Mouse (Mus musculus) liver, adult 2 months (tissue): Measurements from ENCODE around the gene Tecpr2. TPM values are rescaled to one million over a fixed set of nuclear protein-coding genes. Genes with fewer than 3 reads are reported as not detected.

ENCODE experiments used
- DNase-seq: peaks from one replicate; pipeline ENCODE4 v3.0.0-alpha.2; 2011; ENCODE audit warnings: low read depth, low spot score; ENCODE audit errors: extremely low read depth
- H3K27ac ChIP-seq: fragments of 200-500 bp; replicated peaks from 2 replicates; pipeline ENCODE4 v1.5.1; 2012; ENCODE audit warnings: low read depth, mild to moderate bottlenecking, control low read depth, inconsistent platforms, low read length; ENCODE audit not compliant: insufficient read depth
- H3K27me3 ChIP-seq: fragments of 200-500 bp; 2 replicates; pipeline ENCODE4 v1.6.1; 2012; ENCODE audit warnings: mild to moderate bottlenecking, moderate library complexity, low read length, inconsistent platforms; ENCODE audit not compliant: control insufficient read depth, insufficient read depth
- H3K36me3 ChIP-seq: fragments of 200-500 bp; 2 replicates; pipeline ENCODE4 v1.6.1; 2012; ENCODE audit warnings: low read length, inconsistent platforms; ENCODE audit not compliant: control insufficient read depth, insufficient read depth
- H3K4me1 ChIP-seq: fragments of 200-500 bp; 2 replicates; pipeline ENCODE4 v1.6.1; 2011; ENCODE audit warnings: low read length; ENCODE audit not compliant: control insufficient read depth, insufficient read depth
- H3K4me3 ChIP-seq: fragments of 200-500 bp; 2 replicates; pipeline ENCODE4 v1.5.1; 2011; ENCODE audit warnings: low read depth, mild to moderate bottlenecking, control low read depth, low read length, moderate library complexity; ENCODE audit not compliant: insufficient read depth
- H3K79me2 ChIP-seq: fragments of 200-500 bp; 2 replicates; pipeline ENCODE4 v1.6.1; 2012; ENCODE audit warnings: inconsistent platforms, mild to moderate bottlenecking, low read length, moderate library complexity; ENCODE audit not compliant: control insufficient read depth, insufficient read depth
- H3K9ac ChIP-seq: fragments of 200-500 bp; 2 replicates; pipeline ENCODE4 v1.6.1; 2012; ENCODE audit warnings: low read depth, mild to moderate bottlenecking, control low read depth, inconsistent platforms, low read length
- CTCF ChIP-seq: fragments of 200-500 bp; IDR thresholded peaks from 2 replicates; pipeline ENCODE4 v1.5.1; 2011; ENCODE audit warnings: low read depth, low read length, control low read depth
- POLR2A ChIP-seq: fragments of 200-500 bp; IDR thresholded peaks from 2 replicates; pipeline ENCODE4 v1.6.1; 2011; ENCODE audit warnings: low read length, control low read depth; ENCODE audit not compliant: insufficient read depth; ENCODE audit errors: extremely low read depth
- WGBS: fragments of 180-500 bp; shearing (Covaris S2); methylation state at CpG from one replicate; pipeline ENCODE4 v1.1.7; 2018; 5-methylcytosine and 5-hydroxymethylcytosine counted together
- polyA plus RNA-seq: library from polyadenylated mRNA; depleted of rRNA; stranded (reverse); fragments of >200 nt; gene quantifications from 2 replicates; pipeline ENCODE4 v1.2.3, GENCODE M21; 2012
- total RNA-seq: library from RNA; depleted of rRNA; stranded (reverse); fragments of >200 nt; gene quantifications from 2 replicates; pipeline ENCODE4 v1.2.3, GENCODE M21; 2014

Gene Tecpr2
- total and polyA plus RNA-seq, 2 experiments: 2.5 to 3.8 TPM

GRCm38 (mm10) chr12:110946216-110946615 lies 57.2 kb downstream of the Tecpr2 start:
- TF ChIP-seq POLR2A (no peak), CTCF (no peak)
- no peaks in the 10 kb centered on the region for H3K4me1 ChIP-seq
- no peak overlapping the region for H3K4me3 ChIP-seq
- 92% methylated on average over 7 of the region's 7 CpGs for WGBS
- H3K79me2 ChIP-seq: no peaks in the 10 kb centered on the region
- H3K27ac ChIP-seq: no peak overlapping the region
- no peak for DNase-seq
- no peak overlapping the region for H3K9ac ChIP-seq
- H3K36me3 ChIP-seq: peaks cover 23% of the 10 kb centered on the region
- no peaks in the 10 kb centered on the region for H3K27me3 ChIP-seq

DNA sequence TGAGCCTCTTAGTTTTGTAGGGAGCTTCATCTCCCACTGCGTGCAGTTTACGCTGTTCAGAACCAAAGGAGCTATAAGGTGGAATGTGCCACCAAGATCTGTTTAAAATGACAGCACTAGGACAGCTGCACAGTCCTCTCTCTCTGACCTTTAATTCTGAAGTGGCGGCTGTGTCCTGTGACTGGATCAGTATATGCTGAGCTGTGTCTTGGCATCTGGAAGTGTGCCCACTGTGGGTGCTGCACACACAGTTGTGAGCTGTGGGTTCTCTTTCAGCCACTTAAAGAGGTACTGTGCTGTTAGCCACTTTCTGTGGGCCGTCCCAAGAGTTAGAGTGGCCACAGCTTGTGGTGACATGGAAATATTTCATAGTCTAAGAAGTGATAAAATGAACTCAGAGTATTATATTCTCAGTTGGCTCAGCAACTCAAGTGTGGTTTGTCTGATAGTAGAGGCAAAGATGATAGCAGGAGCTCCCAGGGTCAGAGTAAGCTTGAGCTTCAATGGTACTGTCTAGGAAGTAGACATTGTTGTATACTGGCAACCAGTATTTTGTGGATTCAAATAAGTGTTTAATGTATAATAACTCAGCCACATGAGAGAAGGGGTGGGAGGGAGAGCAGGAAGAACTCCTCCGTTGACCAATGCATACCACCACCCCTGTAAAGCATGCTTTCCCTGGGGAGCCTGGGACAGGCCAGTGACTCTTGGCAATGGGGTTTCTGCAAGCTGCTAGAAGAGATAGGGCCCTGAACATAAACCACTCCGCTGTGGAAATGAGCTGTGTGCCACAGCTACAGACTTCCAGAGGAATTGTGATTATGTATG lies 59.2 kb downstream of the Tecpr2 start:
- Histone ChIP-seq H3K27me3 (no peaks in the 10 kb centered on the region), H3K27ac (no peak overlapping the region), H3K36me3 (peaks cover 23% of the 10 kb centered on the region), H3K9ac (no peak overlapping the region), H3K4me1 (no peaks in the 10 kb centered on the region), H3K4me3 (no peak overlapping the region), H3K79me2 (no peaks in the 10 kb centered on the region)
- TF ChIP-seq CTCF (no peak), POLR2A (no peak)
- DNase-seq: no peak
- 97% methylated on average over 6 of the region's 6 CpGs for WGBS

DNA sequence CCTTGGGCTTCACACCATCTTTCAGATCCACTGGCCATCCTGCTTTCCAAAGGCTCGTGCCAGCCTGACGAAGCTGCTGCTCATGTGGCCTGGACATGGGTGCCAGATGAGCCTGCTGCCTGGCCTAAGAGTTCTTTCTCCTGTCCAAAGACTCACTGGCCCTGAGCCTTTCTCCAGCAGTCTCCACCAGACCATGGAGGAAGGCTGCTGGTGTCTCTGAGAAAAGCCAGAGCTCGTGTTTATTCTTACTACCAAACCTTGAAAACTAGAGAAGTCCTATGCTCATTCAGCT lies 59.8 kb downstream of the Tecpr2 start:
- Histone ChIP-seq H3K36me3 (peaks cover 19% of the 10 kb centered on the region), H3K9ac (no peak overlapping the region), H3K4me1 (no peaks in the 10 kb centered on the region), H3K4me3 (no peak overlapping the region), H3K27ac (no peak overlapping the region), H3K27me3 (no peaks in the 10 kb centered on the region), H3K79me2 (no peaks in the 10 kb centered on the region)
- WGBS: 92% methylated on average over 3 of the region's 3 CpGs
- no peak for DNase-seq
- no peak for TF ChIP-seq CTCF
- no peak for TF ChIP-seq POLR2A

DNA sequence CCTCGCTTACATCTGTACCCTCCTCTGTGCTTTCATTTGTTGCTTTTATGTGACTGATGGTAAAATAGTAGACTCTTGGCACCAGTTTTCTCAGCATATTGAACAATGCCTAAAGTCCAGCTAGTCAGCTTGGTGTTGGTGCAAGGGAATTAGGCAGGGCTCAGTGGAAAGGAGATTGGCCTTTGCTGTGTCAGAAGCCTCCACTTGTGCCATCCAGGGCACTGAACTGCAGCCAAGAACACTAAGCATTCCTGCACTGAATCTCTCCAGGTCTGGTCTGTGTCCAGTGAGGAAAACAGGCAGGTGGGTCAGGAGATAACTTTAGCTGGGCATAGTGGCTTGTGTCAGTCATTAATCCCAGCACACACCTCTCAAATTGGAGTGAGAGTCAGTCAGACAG lies 60.3 kb downstream of the Tecpr2 start:
- TF ChIP-seq POLR2A (no peak), CTCF (no peak)
- DNase-seq: no peak
- Histone ChIP-seq H3K27me3 (no peaks in the 10 kb centered on the region), H3K4me3 (no peak overlapping the region), H3K79me2 (no peaks in the 10 kb centered on the region), H3K36me3 (peaks cover 19% of the 10 kb centered on the region), H3K9ac (no peak overlapping the region), H3K27ac (no peak overlapping the region), H3K4me1 (no peaks in the 10 kb centered on the region)
- WGBS: 90% methylated on average over 1 of the region's 1 CpGs

- no peaks in the 10 kb centered on the region for H3K27me3 ChIP-seq
- peaks cover 20% of the 10 kb centered on the region for H3K36me3 ChIP-seq
- H3K27ac ChIP-seq: no peak overlapping the region
- H3K9ac ChIP-seq: no peak overlapping the region
- H3K79me2 ChIP-seq: no peaks in the 10 kb centered on the region
- 89% methylated on average over 4 of the region's 4 CpGs for WGBS
- no peak for DNase-seq
- no peak overlapping the region for H3K4me3 ChIP-seq
- no peak for TF ChIP-seq POLR2A
- no peak for TF ChIP-seq CTCF
- H3K4me1 ChIP-seq: no peaks in the 10 kb centered on the region
Measured at GRCm38 (mm10) chr12:110950151-110950550, 61.1 kb downstream of the Tecpr2 start.

- Histone ChIP-seq H3K4me1 (no peaks in the 10 kb centered on the region), H3K9ac (no peak overlapping the region), H3K79me2 (no peaks in the 10 kb centered on the region), H3K36me3 (peaks cover 22% of the 10 kb centered on the region), H3K4me3 (no peak overlapping the region), H3K27me3 (no peaks in the 10 kb centered on the region), H3K27ac (no peak overlapping the region)
- 75% methylated on average over 7 of the region's 7 CpGs for WGBS
- no peak for TF ChIP-seq CTCF
- TF ChIP-seq POLR2A: no peak
- no peak for DNase-seq
Measured at GRCm38 (mm10) chr12:110951236-110951635, 62.2 kb downstream of the Tecpr2 start.
